Mouse (Mus musculus) liver, adult 2 months (tissue): ENCODE data around the gene Egf.

ENCODE experiments used
- CTCF ChIP-seq: fragments of 200-500 bp; IDR thresholded peaks from 2 replicates; pipeline ENCODE4 v1.5.1; 2011; ENCODE audit warnings: low read depth, low read length, control low read depth
- POLR2A ChIP-seq: fragments of 200-500 bp; IDR thresholded peaks from 2 replicates; pipeline ENCODE4 v1.6.1; 2011; ENCODE audit warnings: low read length, control low read depth; ENCODE audit not compliant: insufficient read depth; ENCODE audit errors: extremely low read depth

DNA sequence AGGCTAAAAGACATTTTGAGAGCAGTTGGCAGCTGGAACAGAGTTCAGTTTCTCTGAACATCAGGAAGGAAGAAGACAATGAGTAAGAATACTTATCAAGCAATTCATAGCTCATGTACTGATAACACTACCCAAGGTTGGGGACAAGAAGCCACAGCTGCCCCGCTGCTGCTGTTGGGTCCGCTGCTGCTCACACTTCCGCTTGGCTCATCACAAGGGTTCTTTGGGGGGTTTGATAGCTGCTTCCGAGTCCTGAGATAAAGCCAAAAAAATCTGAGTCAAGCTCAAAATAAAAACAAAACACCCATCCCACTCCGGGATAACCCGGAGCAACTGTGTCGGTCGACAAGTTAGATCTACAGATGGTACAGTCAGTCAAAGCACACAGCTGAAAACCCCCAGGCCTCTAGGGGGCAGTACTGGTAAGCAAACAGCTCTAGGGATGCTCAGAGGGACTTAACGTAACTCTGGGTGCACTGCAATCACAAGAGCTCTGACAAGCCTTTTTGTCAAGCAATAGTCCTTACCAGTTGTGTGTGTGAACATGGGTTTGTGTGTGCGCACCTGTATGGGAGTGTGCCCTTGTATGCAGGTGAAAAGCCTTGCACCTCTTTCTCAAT lies 71.9 kb downstream of the Egf start:
- peak; percentile 28; the same call in 1 of the 2 replicates for TF ChIP-seq CTCF
- TF ChIP-seq POLR2A = no peak
